Mouse (Mus musculus) MEL (cell line): ENCODE results near the gene Spcs2. TPM values are rescaled to one million over a fixed set of nuclear protein-coding genes. Genes with fewer than 3 reads are reported as not detected.
"Not testable (repeated sequence)": the region's sequence is repeated elsewhere in the genome, so short reads cannot be mapped to it uniquely, and the experiment has no call there.

Source experiments
- DNase-seq: peaks from one replicate; pipeline ENCODE4 v3.0.0; 2011; ENCODE audit warnings: low read depth, low spot score
- H3K27ac ChIP-seq: 2 replicates; pipeline ENCODE4 v1.5.1; 2012; ENCODE audit warnings: low read depth, mild to moderate bottlenecking, control low read depth, low read length, moderate library complexity; ENCODE audit not compliant: control insufficient read depth
- H3K27me3 ChIP-seq, 2 experiments: fragments of 150-350 bp in 1 of 2; sonication (generic) in 1 of 2; 2 replicates each; pipeline ENCODE4 v1.6.1; 2012; ENCODE audit warnings: low read length in 2 of 2, mild to moderate bottlenecking in 2 of 2, improper control_type of control experiment in 1 of 2, moderate library complexity in 1 of 2; ENCODE audit not compliant: insufficient read depth in 2 of 2, control insufficient read depth in 1 of 2
- H3K36me3 ChIP-seq, 2 experiments: 2 replicates each; pipeline ENCODE4 v1.6.1; 2012 to 2014; ENCODE audit warnings: low read length in 2 of 2, improper control_type of control experiment in 1 of 2, inconsistent platforms in 1 of 2, mild to moderate bottlenecking in 1 of 2; ENCODE audit not compliant: insufficient read depth in 2 of 2, control insufficient read depth in 1 of 2
- H3K4me1 ChIP-seq, 2 experiments: fragments of 150-350 bp in 1 of 2; sonication (generic) in 1 of 2; 2 replicates each; pipeline ENCODE4 v1.6.1; 2012; ENCODE audit warnings: low read length in 2 of 2, improper control_type of control experiment in 1 of 2, mild to moderate bottlenecking in 1 of 2; ENCODE audit not compliant: insufficient read depth in 2 of 2, control insufficient read depth in 1 of 2
- H3K4me3 ChIP-seq, 2 experiments: fragments of 150-350 bp in 1 of 2; sonication (generic) in 1 of 2; 2 replicates each; pipeline ENCODE4 v1.5.1; 2012; ENCODE audit warnings: low read depth in 2 of 2, low read length in 2 of 2, mild to moderate bottlenecking in 2 of 2, moderate library complexity in 2 of 2, control low read depth in 1 of 2, improper control_type of control experiment in 1 of 2; ENCODE audit not compliant: control insufficient read depth in 1 of 2, insufficient read depth in 1 of 2
- H3K79me2 ChIP-seq: 2 replicates; pipeline ENCODE4 v1.6.1; 2012; ENCODE audit warnings: mild to moderate bottlenecking, low read length, moderate library complexity; ENCODE audit not compliant: control insufficient read depth, poor library complexity, insufficient read depth
- H3K9ac ChIP-seq: 2 replicates; pipeline ENCODE4 v1.6.1; 2012; ENCODE audit warnings: low read depth, mild to moderate bottlenecking, control low read depth, low read length, moderate library complexity; ENCODE audit not compliant: control insufficient read depth, poor library complexity, severe bottlenecking
- H3K9me3 ChIP-seq: fragments of 150-350 bp; sonication (generic); replicated peaks from 2 replicates; pipeline ENCODE4 v1.6.1; 2012; ENCODE audit warnings: mild to moderate bottlenecking, low read length, improper control_type of control experiment, moderate library complexity; ENCODE audit not compliant: insufficient read depth
- BHLHE40 ChIP-seq: IDR thresholded peaks from 2 replicates; pipeline ENCODE4 v1.6.1; 2012; ENCODE audit warnings: low read depth, mild to moderate bottlenecking, inconsistent platforms, low read length, improper control_type of control experiment, borderline replicate concordance
- ELF1 ChIP-seq: IDR thresholded peaks from 2 replicates; pipeline ENCODE4 v1.6.1; 2014; ENCODE audit warnings: low read depth, mild to moderate bottlenecking, inconsistent platforms, low read length, improper control_type of control experiment, moderate library complexity
- GABPA ChIP-seq: IDR thresholded peaks from 2 replicates; pipeline ENCODE4 v1.6.1; 2012; ENCODE audit warnings: low read depth, mild to moderate bottlenecking, inconsistent platforms, low read length, improper control_type of control experiment, moderate library complexity
- HCFC1 ChIP-seq: IDR thresholded peaks from 2 replicates; pipeline ENCODE4 v1.6.1; 2012; ENCODE audit warnings: low read depth, mild to moderate bottlenecking, inconsistent platforms, low read length, improper control_type of control experiment, moderate library complexity
- JUND ChIP-seq: IDR thresholded peaks from 2 replicates; pipeline ENCODE4 v1.6.1; 2011; ENCODE audit warnings: low read depth, mild to moderate bottlenecking, improper control_type of control experiment, low read length
- MAX ChIP-seq: IDR thresholded peaks from 2 replicates; pipeline ENCODE4 v1.6.1; 2011; ENCODE audit warnings: low read length, improper control_type of control experiment
- MAZ ChIP-seq: IDR thresholded peaks from 2 replicates; pipeline ENCODE4 v1.6.1; 2012; ENCODE audit warnings: low read depth, mild to moderate bottlenecking, inconsistent platforms, low read length, improper control_type of control experiment
- NELFE ChIP-seq: IDR thresholded peaks from 2 replicates; pipeline ENCODE4 v1.6.1; 2011; ENCODE audit warnings: low read depth, low read length, improper control_type of control experiment
- NRF1 ChIP-seq: IDR thresholded peaks from 2 replicates; pipeline ENCODE4 v1.6.1; 2014; ENCODE audit warnings: low read depth, mild to moderate bottlenecking, inconsistent platforms, low read length, improper control_type of control experiment, moderate library complexity; ENCODE audit not compliant: poor library complexity, insufficient read depth, severe bottlenecking
- POLR2AphosphoS2 ChIP-seq: IDR thresholded peaks from 2 replicates; pipeline ENCODE4 v1.6.1; 2011; ENCODE audit warnings: low read length, improper control_type of control experiment
- POLR2AphosphoS5 ChIP-seq: IDR thresholded peaks from 2 replicates; pipeline ENCODE4 v1.6.1; 2012; ENCODE audit warnings: low read depth, borderline replicate concordance, mild to moderate bottlenecking, inconsistent platforms, low read length, moderate library complexity, mixed read lengths
- SIN3A ChIP-seq: IDR thresholded peaks from 2 replicates; pipeline ENCODE4 v1.6.1; 2012; ENCODE audit warnings: low read length, improper control_type of control experiment, inconsistent platforms
- SMC3 ChIP-seq: IDR thresholded peaks from 2 replicates; pipeline ENCODE4 v1.6.1; 2011; ENCODE audit warnings: low read depth, low read length, improper control_type of control experiment
- TCF12 ChIP-seq: IDR thresholded peaks from 2 replicates; pipeline ENCODE4 v1.6.1; 2014; ENCODE audit warnings: low read depth, mild to moderate bottlenecking, inconsistent platforms, low read length, improper control_type of control experiment, moderate library complexity
- UBTF ChIP-seq: IDR thresholded peaks from 2 replicates; pipeline ENCODE4 v1.6.1; 2012; ENCODE audit warnings: low read depth, mild to moderate bottlenecking, inconsistent platforms, low read length, improper control_type of control experiment, moderate library complexity, borderline replicate concordance; ENCODE audit not compliant: insufficient read depth
- USF1 ChIP-seq: IDR thresholded peaks from 2 replicates; pipeline ENCODE4 v1.6.1; 2014; ENCODE audit warnings: low read depth, mild to moderate bottlenecking, inconsistent platforms, low read length, improper control_type of control experiment, moderate library complexity
- polyA plus RNA-seq, 2 experiments: library from polyadenylated mRNA; stranded (reverse) in 1 of 2; unstranded in 1 of 2; fragments of >175 nt in 1 of 2; fragments of >200 nt in 1 of 2; gene quantifications; 2 replicates each; pipeline versions ENCODE4 v1.2.1 to v1.2.4; 2012; ENCODE audit warnings: low replicate concordance in 2 of 2, low read depth in 1 of 2; ENCODE audit not compliant: insufficient read length in 2 of 2, insufficient read depth in 1 of 2, missing spikeins in 1 of 2
- total RNA-seq: library from RNA; depleted of rRNA; stranded (reverse); fragments of 300-350 nt; gene quantifications from 2 replicates; pipeline ENCODE4 v1.2.3, GENCODE M21; 2012

Spcs2 gene
- total and polyA plus RNA-seq, 3 experiments, result 152 to 241 TPM; not detected in 1

DNA sequence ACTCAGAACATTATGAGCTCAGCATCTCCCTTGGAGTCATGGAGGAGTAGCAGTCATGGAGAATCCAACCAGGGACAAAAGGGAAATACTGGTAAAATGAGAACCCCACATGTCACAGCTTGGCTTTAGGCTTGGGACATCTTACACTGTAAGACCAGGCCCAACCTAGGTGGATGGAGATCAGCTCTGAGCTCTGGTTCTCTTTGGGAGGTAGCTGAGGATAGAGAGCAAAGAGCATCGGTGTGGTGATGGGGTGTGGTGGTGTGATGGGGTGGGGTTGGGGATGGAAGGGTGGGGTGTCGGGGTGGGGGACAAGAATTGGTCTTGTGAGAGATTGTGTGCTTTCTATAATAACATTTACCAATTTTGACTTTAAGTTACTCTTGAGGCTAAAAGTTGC, 52.4 kb downstream of the Spcs2 start:
- DNase-seq, result no peak
- Histone ChIP-seq H3K4me3 (no peak overlapping the region), H3K4me1 (peaks cover 0 to 2% of the 10 kb centered on the region in 2 experiments; a peak in 1 of 4 replicates), H3K79me2 (no peaks in the 10 kb centered on the region), H3K9ac (no peak overlapping the region), H3K9me3 (no peaks in the 10 kb centered on the region), H3K27ac (no peak overlapping the region), H3K27me3 (no peaks in the 10 kb centered on the region), H3K36me3 (peaks cover 0 to 2% of the 10 kb centered on the region in 2 experiments; a peak in 3 of 4 replicates)
- TF ChIP-seq BHLHE40, result no peak
- TF ChIP-seq UBTF, result no peak
- TF ChIP-seq POLR2AphosphoS5, result no peak
- TF ChIP-seq HCFC1, result no peak
- no peak for TF ChIP-seq ELF1
- TF ChIP-seq NELFE, result no peak
- no peak for TF ChIP-seq NRF1
- no peak for TF ChIP-seq TCF12
- TF ChIP-seq MAX, result no peak
- TF ChIP-seq SMC3, result no peak
- no peak for TF ChIP-seq SIN3A
- no peak for TF ChIP-seq JUND
- no peak for TF ChIP-seq MAZ
- TF ChIP-seq POLR2AphosphoS2, result no peak
- TF ChIP-seq GABPA, result no peak
- no peak for TF ChIP-seq USF1

- H3K36me3 ChIP-seq, result peaks cover 0 to 26% of the 10 kb centered on the region in 2 experiments; a peak in 3 of 4 replicates
- not testable (repeated sequence) for DNase-seq
Measured at GRCm38 (mm10) chr7:99807043-99807442, 56.2 kb downstream of the Spcs2 start.

More at GRCm38 (mm10) chr7:99807043-99807442, 56.2 kb downstream of the Spcs2 start:
- not testable (repeated sequence) for H3K4me3 ChIP-seq, H3K9me3 ChIP-seq, H3K27ac ChIP-seq, H3K9ac ChIP-seq, H3K79me2 ChIP-seq, H3K27me3 ChIP-seq
- peaks cover 16 to 18% of the 10 kb centered on the region in 2 experiments for H3K4me1 ChIP-seq
